Mouse (Mus musculus): ENCODE measurements around the gene Trim27. TPM values are rescaled to one million over a fixed set of nuclear protein-coding genes. Genes with fewer than 3 reads are reported as not detected.

Gene Trim27
- polyA plus RNA-seq, 1 experiment, result 63.9 TPM

DNA sequence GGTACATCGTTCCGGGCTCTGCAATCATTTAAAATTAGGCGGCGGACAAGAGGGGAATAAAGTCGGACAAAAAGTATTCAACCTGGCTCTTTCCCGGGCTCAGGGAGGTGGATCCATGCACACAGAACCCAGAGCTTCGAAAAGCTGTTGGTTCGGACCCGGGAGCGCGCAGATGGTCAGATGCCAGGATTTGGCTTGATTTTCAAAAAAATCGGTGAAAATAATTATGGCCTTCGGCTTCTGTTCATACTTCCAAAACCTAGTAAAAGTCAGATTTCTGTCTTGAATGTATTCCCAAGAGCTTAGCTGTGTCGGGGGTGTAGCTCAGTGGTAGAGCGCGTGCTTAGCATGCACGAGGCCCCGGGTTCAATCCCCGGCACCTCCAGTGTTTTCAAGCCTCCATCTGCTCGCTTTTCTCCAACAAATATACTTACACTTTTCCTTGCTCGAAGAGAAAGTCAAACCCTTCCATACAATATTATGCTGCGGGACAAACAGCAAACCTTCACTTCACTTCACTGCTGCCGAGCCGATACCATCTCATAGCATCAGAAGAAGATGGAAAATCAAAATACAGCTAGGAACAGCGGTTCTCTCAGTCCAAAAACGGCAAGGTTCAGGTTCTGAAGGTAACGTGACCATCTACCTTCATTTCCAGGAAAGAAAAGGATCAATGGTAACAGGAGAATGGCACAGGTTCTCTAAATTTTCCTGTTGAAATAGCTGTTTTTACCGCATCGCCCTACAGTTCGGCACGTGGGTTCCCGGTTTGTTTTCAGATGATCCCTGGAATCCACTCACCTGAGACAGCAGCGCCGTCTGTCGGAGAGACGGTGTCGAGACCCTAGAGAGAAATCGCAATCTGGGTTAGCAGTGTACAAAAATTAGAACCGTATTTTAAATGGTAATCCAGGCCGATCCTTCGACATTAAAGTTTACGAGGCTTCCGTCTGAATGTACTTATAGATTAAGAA, 54.8 kb downstream of the Trim27 start:
- Histone ChIP-seq H3K4me1 (ENCODE audit: control insufficient read depth, insufficient read depth, insufficient read length) (peaks cover 4% of the 10 kb centered on the region; the same call in 1 of the 2 replicates), H3K27ac (ENCODE audit: insufficient read depth, low read length) (no peak overlapping the region), H3K27me3 (ENCODE audit: control insufficient read depth, insufficient read depth, low read length) (peaks cover 4% of the 10 kb centered on the region; the same call in 1 of the 2 replicates), H3K4me3 (ENCODE audit: extremely low read depth, insufficient read depth, insufficient read length) (peak overlapping the region; percentile 41), H3K36me3 (ENCODE audit: control insufficient read depth, insufficient read depth, low read length) (no peaks in the 10 kb centered on the region)
- peak in 1 of 2 experiments; percentile 58 for DNase-seq (ENCODE audit: low read depth in 1 of 2, low spot score in 2 of 2)
- 2% methylated on average over 43 of the region's 43 CpGs for WGBS
- TF ChIP-seq POLR2A (IDR thresholded peaks at IDR 0.05; ENCODE audit: low read depth, low read length) (no peak), CTCF (IDR thresholded peaks at IDR 0.05; ENCODE audit: extremely low read depth, insufficient read depth, insufficient read length, insufficient replicate concordance) (peak; percentile 35; the same call in 1 of the 2 replicates)

DNA sequence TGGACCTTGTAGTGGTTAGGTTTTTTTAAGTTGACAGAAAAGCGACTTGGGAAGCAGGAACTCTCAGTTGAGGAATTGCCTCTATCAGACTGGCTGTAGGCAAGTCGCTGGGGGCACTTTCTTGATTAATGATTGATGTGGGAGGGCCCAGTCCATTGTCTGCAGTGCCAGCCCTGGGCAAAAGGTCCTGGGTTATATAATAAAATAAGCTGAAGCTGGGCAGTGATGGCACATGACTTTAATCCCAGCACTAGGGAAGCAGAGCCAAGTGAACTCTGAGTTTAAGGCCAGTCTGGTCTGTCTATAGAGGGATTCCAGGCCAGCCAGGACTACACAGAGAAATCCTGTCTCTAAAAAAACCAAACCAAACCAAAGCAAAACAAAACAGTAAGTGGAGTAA, 57.5 kb downstream of the Trim27 start:
- TF ChIP-seq CTCF (IDR thresholded peaks at IDR 0.05; ENCODE audit: extremely low read depth, insufficient read depth, insufficient read length, insufficient replicate concordance) (no peak), POLR2A (IDR thresholded peaks at IDR 0.05; ENCODE audit: low read depth, low read length) (no peak)
- DNase-seq (ENCODE audit: low read depth in 1 of 2, low spot score in 2 of 2), result no peak
- Histone ChIP-seq H3K4me3 (ENCODE audit: extremely low read depth, insufficient read depth, insufficient read length) (no peak overlapping the region), H3K27ac (ENCODE audit: insufficient read depth, low read length) (no peak overlapping the region), H3K36me3 (ENCODE audit: control insufficient read depth, insufficient read depth, low read length) (no peaks in the 10 kb centered on the region), H3K4me1 (ENCODE audit: control insufficient read depth, insufficient read depth, insufficient read length) (peaks cover 4% of the 10 kb centered on the region; the same call in 1 of the 2 replicates), H3K27me3 (ENCODE audit: control insufficient read depth, insufficient read depth, low read length) (peaks cover 4% of the 10 kb centered on the region; the same call in 1 of the 2 replicates)
- 87% methylated on average over 2 of the region's 2 CpGs for WGBS

DNA sequence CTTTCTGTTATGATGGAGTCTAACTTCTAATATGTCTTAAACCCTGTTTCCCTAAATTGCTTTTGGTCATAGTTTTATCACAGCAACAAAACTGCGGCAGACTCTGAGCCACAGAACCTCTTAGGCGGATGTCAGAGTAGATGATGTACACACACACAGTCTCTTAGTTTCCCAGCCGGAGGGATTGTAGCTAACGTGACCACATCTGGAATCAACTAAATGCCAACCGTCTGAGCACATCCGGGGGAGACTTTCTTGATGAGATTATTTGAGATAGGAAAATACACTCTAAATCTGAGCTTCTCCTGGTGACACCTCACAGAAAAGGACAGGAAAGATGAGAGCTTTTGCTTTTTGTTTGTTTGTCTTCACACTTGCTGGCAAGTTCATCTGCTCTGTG, 57.9 kb downstream of the Trim27 start:
- DNase-seq (ENCODE audit: low read depth in 1 of 2, low spot score in 2 of 2), result no peak
- Histone ChIP-seq H3K4me1 (ENCODE audit: control insufficient read depth, insufficient read depth, insufficient read length) (peaks cover 4% of the 10 kb centered on the region; the same call in 1 of the 2 replicates), H3K36me3 (ENCODE audit: control insufficient read depth, insufficient read depth, low read length) (no peaks in the 10 kb centered on the region), H3K4me3 (ENCODE audit: extremely low read depth, insufficient read depth, insufficient read length) (no peak overlapping the region), H3K27me3 (ENCODE audit: control insufficient read depth, insufficient read depth, low read length) (peaks cover 4% of the 10 kb centered on the region; the same call in 1 of the 2 replicates), H3K27ac (ENCODE audit: insufficient read depth, low read length) (no peak overlapping the region)
- no peak for TF ChIP-seq CTCF (IDR thresholded peaks at IDR 0.05; ENCODE audit: extremely low read depth, insufficient read depth, insufficient read length, insufficient replicate concordance)
- 96% methylated on average over 6 of the region's 6 CpGs for WGBS

DNA sequence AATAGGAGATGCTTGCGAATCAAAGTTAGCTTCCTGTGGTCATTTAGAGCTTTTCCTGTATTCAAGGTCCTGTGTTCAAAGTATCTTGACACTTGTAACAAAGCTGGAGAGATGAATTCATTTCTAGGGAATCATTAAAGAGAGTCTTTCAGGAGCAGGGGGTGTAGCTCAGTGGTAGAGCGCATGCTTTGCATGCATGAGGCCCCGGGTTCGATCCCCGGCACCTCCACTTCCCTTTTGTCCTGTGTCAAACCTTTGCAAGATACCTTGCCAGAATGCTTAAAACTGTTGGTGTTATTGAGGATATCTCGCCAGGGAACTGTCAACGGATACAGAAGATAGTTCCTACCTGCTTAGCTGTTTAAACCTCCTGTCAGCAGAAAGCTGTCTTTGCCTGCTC, 61.5 kb downstream of the Trim27 start:
- H3K4me1 ChIP-seq (ENCODE audit: control insufficient read depth, insufficient read depth, insufficient read length), result no peaks in the 10 kb centered on the region; the same call in 1 of the 2 replicates
- no peak overlapping the region for H3K27ac ChIP-seq (ENCODE audit: insufficient read depth, low read length)
- no peaks in the 10 kb centered on the region for H3K36me3 ChIP-seq (ENCODE audit: control insufficient read depth, insufficient read depth, low read length)
- no peak overlapping the region for H3K4me3 ChIP-seq (ENCODE audit: extremely low read depth, insufficient read depth, insufficient read length)
- no peak for DNase-seq (ENCODE audit: low read depth in 1 of 2, low spot score in 2 of 2)
- H3K27me3 ChIP-seq (ENCODE audit: control insufficient read depth, insufficient read depth, low read length), result 0 out of 2 replicates have a peak, but pooled peaks cover 1% of the 10 kb centered on the region
- 61% methylated on average over 7 of the region's 7 CpGs for WGBS
- TF ChIP-seq POLR2A (IDR thresholded peaks at IDR 0.05; ENCODE audit: low read depth, low read length) (no peak), CTCF (IDR thresholded peaks at IDR 0.05; ENCODE audit: extremely low read depth, insufficient read depth, insufficient read length, insufficient replicate concordance) (no peak)

DNA sequence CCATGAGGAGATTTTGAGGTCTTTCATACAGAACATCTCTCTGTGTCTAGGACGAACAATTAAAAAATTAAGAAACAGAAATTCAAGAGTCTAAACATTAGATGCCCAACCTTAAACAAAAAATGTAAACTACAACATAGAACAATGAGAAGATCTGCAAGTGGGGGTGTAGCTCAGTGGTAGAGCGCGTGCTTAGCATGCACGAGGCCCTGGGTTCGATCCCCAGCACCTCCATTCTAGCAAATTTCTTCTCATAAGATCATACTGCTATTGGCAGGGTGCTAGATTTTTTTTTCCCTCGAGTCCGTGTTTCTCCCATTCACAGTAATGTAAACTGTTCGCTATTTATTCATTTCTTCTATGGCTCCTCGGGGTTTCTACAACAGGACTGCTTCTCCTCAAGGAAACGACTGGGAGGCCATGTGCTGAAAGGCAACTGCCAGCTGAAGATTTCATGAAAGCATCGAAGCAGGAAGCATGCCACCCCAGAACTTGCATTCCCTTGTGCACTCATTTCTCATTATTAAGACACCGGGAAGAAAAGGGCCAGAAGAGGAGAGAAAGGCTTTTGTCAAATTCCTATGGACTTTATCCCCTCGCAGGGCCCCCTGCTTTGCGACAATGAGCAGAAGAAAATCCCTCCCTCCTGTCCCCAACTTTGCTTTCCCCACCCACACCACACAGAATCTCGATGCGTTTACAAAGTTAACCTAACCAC, 63.3 kb downstream of the Trim27 start:
- WGBS, result 16% methylated on average over 16 of the region's 16 CpGs
- H3K36me3 ChIP-seq (ENCODE audit: control insufficient read depth, insufficient read depth, low read length), result no peaks in the 10 kb centered on the region
- TF ChIP-seq CTCF (IDR thresholded peaks at IDR 0.05; ENCODE audit: extremely low read depth, insufficient read depth, insufficient read length, insufficient replicate concordance) (no peak), POLR2A (IDR thresholded peaks at IDR 0.05; ENCODE audit: low read depth, low read length) (no peak)
- H3K4me1 ChIP-seq (ENCODE audit: control insufficient read depth, insufficient read depth, insufficient read length), result no peaks in the 10 kb centered on the region; the same call in 1 of the 2 replicates
- no peak for DNase-seq (ENCODE audit: low read depth in 1 of 2, low spot score in 2 of 2)
- 0 out of 2 replicates have a peak, but pooled peaks cover 1% of the 10 kb centered on the region for H3K27me3 ChIP-seq (ENCODE audit: control insufficient read depth, insufficient read depth, low read length)
- no peak overlapping the region for H3K27ac ChIP-seq (ENCODE audit: insufficient read depth, low read length)
- H3K4me3 ChIP-seq (ENCODE audit: extremely low read depth, insufficient read depth, insufficient read length), result no peak overlapping the region

DNA sequence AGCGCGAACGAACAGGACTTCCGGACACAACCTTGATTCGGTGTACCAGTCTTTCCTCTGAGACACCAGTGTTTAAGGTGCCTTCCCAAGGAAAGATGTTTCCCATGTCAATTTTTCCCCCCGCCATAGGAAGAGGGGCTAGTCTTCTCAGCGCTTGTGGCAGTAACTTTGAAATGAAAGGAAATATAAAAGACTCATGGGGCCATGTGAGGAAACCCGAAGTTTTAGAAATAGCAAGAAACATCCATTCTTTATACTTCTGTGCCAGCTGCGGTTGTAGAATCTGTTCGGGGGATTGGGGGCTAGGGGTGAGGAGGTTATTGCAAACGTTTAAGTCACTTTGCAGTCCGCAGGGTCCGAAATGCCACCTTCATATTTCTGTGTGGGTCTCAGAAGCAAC, 64.0 kb downstream of the Trim27 start:
- DNase-seq (ENCODE audit: low read depth in 1 of 2, low spot score in 2 of 2), result no peak
- H3K27me3 ChIP-seq (ENCODE audit: control insufficient read depth, insufficient read depth, low read length), result 0 out of 2 replicates have a peak, but pooled peaks cover 1% of the 10 kb centered on the region
- no peak overlapping the region for H3K27ac ChIP-seq (ENCODE audit: insufficient read depth, low read length)
- H3K36me3 ChIP-seq (ENCODE audit: control insufficient read depth, insufficient read depth, low read length), result no peaks in the 10 kb centered on the region
- H3K4me1 ChIP-seq (ENCODE audit: control insufficient read depth, insufficient read depth, insufficient read length), result no peaks in the 10 kb centered on the region; the same call in 1 of the 2 replicates
- TF ChIP-seq CTCF (IDR thresholded peaks at IDR 0.05; ENCODE audit: extremely low read depth, insufficient read depth, insufficient read length, insufficient replicate concordance) (no peak), POLR2A (IDR thresholded peaks at IDR 0.05; ENCODE audit: low read depth, low read length) (no peak)
- 20% methylated on average over 13 of the region's 13 CpGs for WGBS
- H3K4me3 ChIP-seq (ENCODE audit: extremely low read depth, insufficient read depth, insufficient read length), result no peak overlapping the region
